In the genomic region with DNA sequence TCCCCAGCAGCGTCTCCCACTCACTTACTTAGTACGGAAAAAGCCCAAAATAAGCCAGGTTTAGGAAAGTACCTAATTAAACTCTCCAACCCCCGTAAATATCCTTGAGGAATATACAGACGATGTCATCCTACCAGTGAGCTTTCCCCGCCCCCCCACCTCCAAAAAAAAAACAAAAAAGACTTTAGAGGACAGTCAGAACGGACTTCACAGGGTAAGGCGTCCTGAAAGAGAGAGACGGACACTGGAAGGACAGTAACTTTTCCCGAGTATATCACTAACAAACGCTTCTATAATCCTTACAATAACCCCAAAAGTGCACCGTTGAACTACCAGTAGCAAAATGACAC, we compare ENCODE assay signal across 8 mouse cellular contexts. TPM values are rescaled to one million over a fixed set of nuclear protein-coding genes. Genes with fewer than 3 reads are reported as not detected.
DNase-seq lines count a peak whose midpoint lies in the region; ATAC-seq lines count a peak whose summit lies in the region.

No protein-coding gene starts in this region.

- H3K27me3 ChIP-seq in heart, embryonic 14.5 days (ENCODE audit: control insufficient read depth, insufficient read depth, low read length): peaks cover 4% of the 10 kb centered on the region
- peaks cover 5% of the 10 kb centered on the region for H3K27me3 ChIP-seq in hindbrain, embryonic 14.5 days (ENCODE audit: control insufficient read depth, insufficient read depth, low read length)
- H3K27me3 ChIP-seq in midbrain, embryonic 12.5 days: peaks cover 10% of the 10 kb centered on the region

- peaks cover 8 to 19% of the 10 kb centered on the region in 2 experiments for H3K4me1 ChIP-seq in heart, embryonic 14.5 days (ENCODE audit: control insufficient read depth in 2 of 2, insufficient read depth in 2 of 2, low read length in 2 of 2)
- peaks cover 5% of the 10 kb centered on the region; the same call in 1 of the 2 replicates for H3K4me1 ChIP-seq in brown adipose tissue, adult 24 weeks (ENCODE audit: control insufficient read depth, insufficient read depth, insufficient read length, low read length)
- peaks cover 13% of the 10 kb centered on the region for H3K4me1 ChIP-seq in hindbrain, embryonic 14.5 days (replicated peaks; ENCODE audit: control insufficient read depth, insufficient read depth, low read length)
- peaks cover 18% of the 10 kb centered on the region for H3K4me1 ChIP-seq in midbrain, embryonic 12.5 days

- peak overlapping the region; percentile 73 for H3K9ac ChIP-seq in heart, embryonic 14.5 days (ENCODE audit: low read length)
- peak overlapping the region; percentile 57 for H3K9ac ChIP-seq in hindbrain, embryonic 14.5 days
- H3K9ac ChIP-seq in midbrain, embryonic 12.5 days (replicated peaks): peak overlapping the region; percentile 29; the same call in 1 of the 2 replicates

- peak overlapping the region; percentile 77 to 83 for H3K27ac ChIP-seq in heart, embryonic 14.5 days (replicated peaks in 1 of 2; ENCODE audit: control insufficient read depth in 1 of 2, insufficient read depth in 1 of 2, low read depth in 2 of 2, low read length in 2 of 2)
- H3K27ac ChIP-seq in brown adipose tissue, adult 24 weeks (replicated peaks; ENCODE audit: low read depth, low read length): peak overlapping the region; percentile 66
- 0 out of 2 replicates have a peak overlapping the region, but pooled peaks have one; percentile 20 for H3K27ac ChIP-seq in hindbrain, embryonic 14.5 days
- no peak overlapping the region for H3K27ac ChIP-seq in midbrain, embryonic 12.5 days (replicated peaks)

- H3K4me2 ChIP-seq in heart, embryonic 14.5 days (ENCODE audit: low read length): peak overlapping the region; percentile 77
- peak overlapping the region; percentile 71 for H3K4me2 ChIP-seq in hindbrain, embryonic 14.5 days (replicated peaks)
- H3K4me2 ChIP-seq in midbrain, embryonic 12.5 days (replicated peaks): peak overlapping the region; percentile 76

- 10% methylated on average over 11 of the region's 11 CpGs for WGBS in heart, embryonic 14.5 days
- 12% methylated on average over 11 of the region's 11 CpGs for WGBS in hindbrain, embryonic 14.5 days
- WGBS in midbrain, embryonic 12.5 days: 10% methylated on average over 11 of the region's 11 CpGs

- intact Hi-C loops in heart, postnatal 14 days (cut with DNase I): no loop called here

- H3K4me3 ChIP-seq in heart, embryonic 14.5 days (ENCODE audit: control insufficient read depth in 1 of 2, insufficient read depth in 1 of 2, low read depth in 1 of 2, low read length in 2 of 2): peak overlapping the region; percentile 55 to 93
- H3K4me3 ChIP-seq in brown adipose tissue, adult 24 weeks (ENCODE audit: insufficient read depth, low read depth, low read length): peak overlapping the region; percentile 64
- H3K4me3 ChIP-seq in hindbrain, embryonic 14.5 days (replicated peaks; ENCODE audit: low read length): peak overlapping the region; percentile 69
- peak overlapping the region; percentile 64 for H3K4me3 ChIP-seq in midbrain, embryonic 12.5 days

- no peaks in the 10 kb centered on the region for H3K9me3 ChIP-seq in heart, embryonic 14.5 days (ENCODE audit: control insufficient read depth, low read length)
- H3K9me3 ChIP-seq in hindbrain, embryonic 14.5 days (ENCODE audit: control insufficient read depth, low read length): no peaks in the 10 kb centered on the region
- no peaks in the 10 kb centered on the region for H3K9me3 ChIP-seq in midbrain, embryonic 12.5 days

- ATAC-seq in heart, embryonic 14.5 days (ENCODE audit: insufficient number of reproducible peaks, insufficient read depth, low FRiP score, low read depth): no peak
- ATAC-seq in hindbrain, embryonic 14.5 days (ENCODE audit: low FRiP score): peak; percentile 24
- ATAC-seq in midbrain, embryonic 12.5 days (ENCODE audit: low FRiP score, low read depth): no peak

- peaks cover 12% of the 10 kb centered on the region for H3K36me3 ChIP-seq in heart, embryonic 14.5 days (ENCODE audit: control insufficient read depth, insufficient read depth, low read length)
- H3K36me3 ChIP-seq in hindbrain, embryonic 14.5 days (replicated peaks; ENCODE audit: control insufficient read depth, insufficient read depth): 0 out of 2 replicates have a peak, but pooled peaks cover 5% of the 10 kb centered on the region
- peaks cover 14% of the 10 kb centered on the region for H3K36me3 ChIP-seq in midbrain, embryonic 12.5 days

- no peak for DNase-seq in heart, postnatal 14 days
- no peak for DNase-seq in hindbrain, embryonic 14.5 days (ENCODE audit: low spot score)
- no peak for DNase-seq in frontal cortex, postnatal 10 days (ENCODE audit: low spot score in 2 of 2)
- no peak for DNase-seq in adrenal gland, postnatal 25 days
- DNase-seq in layer of hippocampus, postnatal 14 days (ENCODE audit: low spot score in 2 of 2): no peak

RNA-seq across cellular contexts. Expression of a gene that starts 0.3 kb away (rescaled TPM):
- 45.0 and 48.4 TPM in 2 replicates for polyA plus RNA-seq in heart, embryonic 14.5 days (2014; fragmentation: Nextera tagmentation; extraction: Ambion mirVana)
- total RNA-seq in heart, postnatal 14 days (2021): 10 to 100 TPM in 1 of 2 experiments, 1 to 10 TPM in 1; 9.5 to 15.2 TPM
- polyA plus RNA-seq in brown adipose tissue, adult 24 weeks (2012; ENCODE audit: insufficient read depth, insufficient read length, missing spikeins): 13.2 and 20.7 TPM in 2 replicates
- 30.7 and 33.8 TPM in 2 replicates for polyA plus RNA-seq in hindbrain, embryonic 14.5 days (2014; fragmentation: Nextera tagmentation; extraction: Ambion mirVana)
- 61.5 and 67.9 TPM in 2 replicates for polyA plus RNA-seq in midbrain, embryonic 12.5 days (2016; fragmentation: Nextera tagmentation; extraction: Ambion mirVana)
- total RNA-seq in adrenal gland, postnatal 25 days (2021): 14.4 and 24.0 TPM in 2 replicates
- 10 to 100 TPM; 25.5 to 27.7 TPM for total RNA-seq in layer of hippocampus, postnatal 14 days (2021)

RNA-seq across cellular contexts. Expression of a gene that starts 16.1 kb away (rescaled TPM):
- polyA plus RNA-seq in heart, embryonic 14.5 days (2014; fragmentation: Nextera tagmentation; extraction: Ambion mirVana): 0.22 TPM in 1 of 2 replicates, not detected in the other
- not detected for total RNA-seq in heart, postnatal 14 days (2021)
- not detected in 2 replicates for polyA plus RNA-seq in brown adipose tissue, adult 24 weeks (2012; ENCODE audit: insufficient read depth, insufficient read length, missing spikeins)
- polyA plus RNA-seq in hindbrain, embryonic 14.5 days (2014; fragmentation: Nextera tagmentation; extraction: Ambion mirVana): 0.64 and 0.82 TPM in 2 replicates
- polyA plus RNA-seq in midbrain, embryonic 12.5 days (2016; fragmentation: Nextera tagmentation; extraction: Ambion mirVana): 0.46 and 0.93 TPM in 2 replicates
- total RNA-seq in adrenal gland, postnatal 25 days (2021): 0.15 TPM in 1 of 2 replicates, not detected in the other
- under 1 TPM; 0.69 to 0.90 TPM for total RNA-seq in layer of hippocampus, postnatal 14 days (2021)

RNA-seq across cellular contexts. Expression of a gene that starts 19.4 kb away (rescaled TPM):
- 59.9 and 72.7 TPM in 2 replicates for polyA plus RNA-seq in heart, embryonic 14.5 days (2014; fragmentation: Nextera tagmentation; extraction: Ambion mirVana)
- total RNA-seq in heart, postnatal 14 days (2021): 10 to 100 TPM; 21.0 to 24.3 TPM
- 29.4 and 35.9 TPM in 2 replicates for polyA plus RNA-seq in brown adipose tissue, adult 24 weeks (2012; ENCODE audit: insufficient read depth, insufficient read length, missing spikeins)
- polyA plus RNA-seq in hindbrain, embryonic 14.5 days (2014; fragmentation: Nextera tagmentation; extraction: Ambion mirVana): 77.4 and 78.4 TPM in 2 replicates
- polyA plus RNA-seq in midbrain, embryonic 12.5 days (2016; fragmentation: Nextera tagmentation; extraction: Ambion mirVana): 96.1 and 108 TPM in 2 replicates
- 72.4 and 77.8 TPM in 2 replicates for total RNA-seq in adrenal gland, postnatal 25 days (2021)
- 10 to 100 TPM; 51.8 to 61.3 TPM for total RNA-seq in layer of hippocampus, postnatal 14 days (2021)

RNA-seq across cellular contexts. Expression of a gene that starts 25.0 kb away (rescaled TPM):
- polyA plus RNA-seq in heart, embryonic 14.5 days (2014; fragmentation: Nextera tagmentation; extraction: Ambion mirVana): 397 and 431 TPM in 2 replicates
- 100 to 1,000 TPM; 262 to 287 TPM for total RNA-seq in heart, postnatal 14 days (2021)
- polyA plus RNA-seq in brown adipose tissue, adult 24 weeks (2012; ENCODE audit: insufficient read depth, insufficient read length, missing spikeins): 371 and 394 TPM in 2 replicates
- 518 and 626 TPM in 2 replicates for polyA plus RNA-seq in hindbrain, embryonic 14.5 days (2014; fragmentation: Nextera tagmentation; extraction: Ambion mirVana)
- 363 and 378 TPM in 2 replicates for polyA plus RNA-seq in midbrain, embryonic 12.5 days (2016; fragmentation: Nextera tagmentation; extraction: Ambion mirVana)
- 379 TPM in 2 replicates for total RNA-seq in adrenal gland, postnatal 25 days (2021)
- 100 to 1,000 TPM; 317 to 334 TPM for total RNA-seq in layer of hippocampus, postnatal 14 days (2021)

RNA-seq across cellular contexts. Expression of a gene that starts 54.9 kb away (rescaled TPM):
- polyA plus RNA-seq in heart, embryonic 14.5 days (2014; fragmentation: Nextera tagmentation; extraction: Ambion mirVana): 13.5 and 16.2 TPM in 2 replicates
- total RNA-seq in heart, postnatal 14 days (2021): 1 to 10 TPM; 3.2 to 4.3 TPM
- polyA plus RNA-seq in brown adipose tissue, adult 24 weeks (2012; ENCODE audit: insufficient read depth, insufficient read length, missing spikeins): 1.5 TPM in 1 of 2 replicates, not detected in the other
- 6.8 and 7.0 TPM in 2 replicates for polyA plus RNA-seq in hindbrain, embryonic 14.5 days (2014; fragmentation: Nextera tagmentation; extraction: Ambion mirVana)
- 33.6 and 38.4 TPM in 2 replicates for polyA plus RNA-seq in midbrain, embryonic 12.5 days (2016; fragmentation: Nextera tagmentation; extraction: Ambion mirVana)
- 4.1 and 6.3 TPM in 2 replicates for total RNA-seq in adrenal gland, postnatal 25 days (2021)
- total RNA-seq in layer of hippocampus, postnatal 14 days (2021): 1 to 10 TPM; 1.6 to 1.7 TPM
